11 mouse cellular contexts compared by ENCODE assay signal in genomic region chr4:102859259-102860194, GRCm38 (mm10).
DNase-seq lines count a peak whose midpoint lies in the region; ATAC-seq and TF ChIP-seq lines count a peak whose summit lies in the region.
"Had no signal": no experiment of that assay in that cellular context is flagged by ENCODE, and none has a peak within 500 bp of the region (broad histone marks: within the 10 kb centered on the region; RNA-seq: fewer than 3 reads in every experiment).

No protein-coding gene starts in this region.

- peak; percentile 24 to 46 for DNase-seq in cerebellum, postnatal 14 days
- DNase-seq in lung, embryonic 14.5 days: peak; percentile 21
- no peak for DNase-seq in lung, postnatal 4 days
- DNase-seq in thymus, postnatal 10 days (ENCODE audit: low spot score in 2 of 2): peak; percentile 14 to 50
- DNase-seq in frontal cortex, adult 2 months (ENCODE audit: extremely low spot score in 1 of 2, low spot score in 1 of 2): no peak
- no peak for DNase-seq in heart, adult 9 months (ENCODE audit: low spot score in 2 of 2)

- H3K4me2 ChIP-seq in lung, embryonic 14.5 days: no peak overlapping the region
- H3K4me2 ChIP-seq: embryonic facial prominence, embryonic 12.5 days; hindbrain, embryonic 12.5 days had no signal

- H3K36me3 ChIP-seq in lung, embryonic 14.5 days (ENCODE audit: insufficient read depth): no peaks in the 10 kb centered on the region
- H3K36me3 ChIP-seq: embryonic facial prominence, embryonic 12.5 days; hindbrain, embryonic 12.5 days had no signal

- no peaks in the 10 kb centered on the region for H3K4me1 ChIP-seq in lung, embryonic 14.5 days (ENCODE audit: insufficient read depth)

- H3K9ac ChIP-seq in lung, embryonic 14.5 days: no peak overlapping the region
- H3K9ac ChIP-seq: embryonic facial prominence, embryonic 12.5 days; hindbrain, embryonic 12.5 days had no signal

- no peaks in the 10 kb centered on the region for H3K9me3 ChIP-seq in lung, embryonic 14.5 days (ENCODE audit: low read depth, low read length)
- H3K9me3 ChIP-seq: embryonic facial prominence, embryonic 12.5 days; hindbrain, embryonic 12.5 days had no signal

- peak; percentile 41 for TF ChIP-seq CTCF in lung, embryonic 14.5 days (IDR thresholded peaks at IDR 0.05; ENCODE audit: low read depth)

- H3K4me3 ChIP-seq in lung, embryonic 14.5 days (ENCODE audit: low read depth, low read length): no peak overlapping the region
- H3K4me3 ChIP-seq: embryonic facial prominence, embryonic 12.5 days; hindbrain, embryonic 12.5 days had no signal

- WGBS in lung, embryonic 14.5 days: 87% methylated on average over 15 of the region's 15 CpGs

- no peak for ATAC-seq in cerebellum, adult (ENCODE audit: insufficient number of reproducible peaks, low FRiP score, low TSS enrichment)
- ATAC-seq in lung, embryonic 14.5 days (ENCODE audit: insufficient read depth): no peak
- ATAC-seq in granulocyte monocyte progenitor cell, adult 5-6 weeks (replicated peaks; ENCODE audit: poor library complexity, severe bottlenecking): peak; percentile 97

- no peaks in the 10 kb centered on the region for H3K27me3 ChIP-seq in lung, embryonic 14.5 days (ENCODE audit: insufficient read depth, low read length)
- H3K27me3 ChIP-seq: embryonic facial prominence, embryonic 12.5 days; hindbrain, embryonic 12.5 days had no signal

- H3K27ac ChIP-seq in lung, embryonic 14.5 days (ENCODE audit: low read depth): no peak overlapping the region
- H3K27ac ChIP-seq: embryonic facial prominence, embryonic 12.5 days; hindbrain, embryonic 12.5 days; macrophage had no signal

Comparison
In these comparisons a context has a peak if more than half of its experiments do, and no peak if none do; other contexts are left out.
1. DNase-seq: peak in cerebellum, postnatal 14 days (2 of 2), lung, embryonic 14.5 days (single experiment) and thymus, postnatal 10 days (2 of 2); none in lung, postnatal 4 days (0 of 2), frontal cortex, adult 2 months (0 of 2) and heart, adult 9 months (0 of 2).